Mouse (Mus musculus): Measurements from ENCODE around the gene Teddm1b. TPM values are rescaled to one million over a fixed set of nuclear protein-coding genes. Genes with fewer than 3 reads are reported as not detected.
A peak's percentile ranks its signal among the peaks of the same experiment; 100 is the strongest.

Gene Teddm1b
- polyA plus RNA-seq, 1 experiment from 2014 or later = 0.13 TPM

DNA sequence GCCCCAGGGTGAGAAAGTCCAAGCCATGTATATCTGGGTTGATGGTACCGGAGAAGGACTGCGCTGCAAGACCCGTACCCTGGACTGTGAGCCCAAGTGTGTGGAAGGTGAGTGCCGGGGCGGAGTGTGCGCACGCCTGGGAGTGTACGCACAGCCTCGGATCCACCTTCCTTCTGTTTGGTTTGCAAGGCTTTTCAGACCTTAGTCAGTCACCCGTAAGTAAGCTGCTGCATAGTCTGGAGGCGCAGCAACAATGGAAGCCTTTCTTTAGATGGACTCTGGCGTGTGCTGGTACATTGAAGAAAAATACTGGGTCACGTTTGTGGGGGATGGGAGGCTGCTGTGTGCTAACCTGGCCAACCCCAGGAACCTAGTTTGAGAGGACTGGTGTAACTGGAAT lies 28.9 kb downstream of the Teddm1b start:
- ATAC-seq (ENCODE audit: insufficient number of reproducible peaks, low FRiP score) = no peak
- Histone ChIP-seq H3K9ac (no peak overlapping the region), H3K4me1 (replicated peaks) (peaks cover 11% of the 10 kb centered on the region), H3K9me3 (replicated peaks) (no peaks in the 10 kb centered on the region), H3K27ac (ENCODE audit: poor library complexity, severe bottlenecking) (no peak overlapping the region), H3K27me3 (replicated peaks) (no peaks in the 10 kb centered on the region), H3K4me3 (no peak overlapping the region), H3K4me2 (no peak overlapping the region), H3K36me3 (peaks cover 52% of the 10 kb centered on the region)
- 95% methylated on average over 13 of the region's 13 CpGs for WGBS

DNA sequence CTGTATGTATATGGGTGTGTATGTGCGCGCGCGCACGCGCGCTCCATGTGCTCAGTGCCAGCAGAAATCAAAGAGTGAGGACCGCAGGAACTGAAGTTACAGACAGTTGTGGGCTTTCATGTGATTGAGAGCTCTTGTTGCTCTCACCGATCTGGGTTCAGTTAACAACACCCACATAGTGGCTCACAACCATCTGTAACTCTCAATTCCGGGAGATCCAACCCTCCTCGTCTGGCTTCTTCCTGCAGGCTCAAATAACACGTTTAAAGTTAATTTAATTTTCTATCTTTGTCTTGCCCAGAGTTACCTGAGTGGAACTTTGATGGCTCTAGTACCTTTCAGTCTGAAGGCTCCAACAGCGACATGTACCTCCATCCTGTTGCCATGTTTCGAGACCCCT lies 30.1 kb downstream of the Teddm1b start:
- Histone ChIP-seq H3K4me2 (no peak overlapping the region), H3K9ac (no peak overlapping the region), H3K9me3 (replicated peaks) (no peaks in the 10 kb centered on the region), H3K36me3 (peaks cover 64% of the 10 kb centered on the region), H3K27ac (ENCODE audit: poor library complexity, severe bottlenecking) (no peak overlapping the region), H3K4me3 (no peak overlapping the region), H3K4me1 (replicated peaks) (peaks cover 8% of the 10 kb centered on the region), H3K27me3 (replicated peaks) (no peaks in the 10 kb centered on the region)
- ATAC-seq (ENCODE audit: insufficient number of reproducible peaks, low FRiP score) = no peak
- WGBS = 95% methylated on average over 14 of the region's 14 CpGs

- H3K9ac ChIP-seq = no peak overlapping the region
- H3K9me3 ChIP-seq (replicated peaks) = no peaks in the 10 kb centered on the region
- no peaks in the 10 kb centered on the region for H3K27me3 ChIP-seq (replicated peaks)
- ATAC-seq (ENCODE audit: insufficient number of reproducible peaks, low FRiP score) = no peak
- no peak overlapping the region for H3K4me2 ChIP-seq
- peaks cover 8% of the 10 kb centered on the region for H3K4me1 ChIP-seq (replicated peaks)
- no peak overlapping the region for H3K27ac ChIP-seq (ENCODE audit: poor library complexity, severe bottlenecking)
- no peak overlapping the region for H3K4me3 ChIP-seq
- WGBS = 88% methylated on average over 3 of the region's 3 CpGs
- peaks cover 76% of the 10 kb centered on the region for H3K36me3 ChIP-seq
Measured at GRCm38 (mm10) chr1:153905884-153906283, 31.7 kb downstream of the Teddm1b start.

GRCm38 (mm10) chr1:153908208-153908607 lies 34.1 kb downstream of the Teddm1b start:
- Histone ChIP-seq H3K27me3 (replicated peaks) (no peaks in the 10 kb centered on the region), H3K4me1 (replicated peaks) (no peaks in the 10 kb centered on the region), H3K27ac (ENCODE audit: poor library complexity, severe bottlenecking) (no peak overlapping the region), H3K4me3 (no peak overlapping the region), H3K36me3 (peaks cover 70% of the 10 kb centered on the region), H3K9ac (no peak overlapping the region), H3K9me3 (replicated peaks) (no peaks in the 10 kb centered on the region), H3K4me2 (no peak overlapping the region)
- WGBS = 86% methylated on average over 6 of the region's 6 CpGs
- no peak for ATAC-seq (ENCODE audit: insufficient number of reproducible peaks, low FRiP score)

DNA sequence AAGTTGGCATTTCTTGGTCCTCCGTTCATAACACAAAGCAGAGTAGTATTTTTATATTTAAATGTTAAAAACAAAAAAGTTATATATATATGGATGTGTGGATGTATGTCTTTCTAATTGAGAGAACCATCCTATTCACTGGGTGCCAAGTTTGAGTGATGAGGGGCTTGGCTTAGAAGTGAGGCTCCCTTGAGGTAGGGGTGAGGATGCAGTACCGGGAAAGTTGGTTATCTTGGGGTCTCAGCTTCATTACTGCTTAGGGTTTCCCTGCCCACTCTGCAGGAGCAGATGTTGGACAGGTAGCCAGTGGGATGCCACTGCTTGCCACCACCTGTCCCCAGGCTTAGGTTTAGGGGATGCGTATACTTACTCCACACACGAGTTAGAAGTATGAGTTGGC lies 34.6 kb downstream of the Teddm1b start:
- no peaks in the 10 kb centered on the region for H3K4me1 ChIP-seq (replicated peaks)
- H3K27me3 ChIP-seq (replicated peaks) = no peaks in the 10 kb centered on the region
- peaks cover 65% of the 10 kb centered on the region for H3K36me3 ChIP-seq
- no peak overlapping the region for H3K4me2 ChIP-seq
- no peak for ATAC-seq (ENCODE audit: insufficient number of reproducible peaks, low FRiP score)
- WGBS = 82% methylated on average over 4 of the region's 4 CpGs
- H3K9ac ChIP-seq = no peak overlapping the region
- H3K4me3 ChIP-seq = no peak overlapping the region
- no peak overlapping the region for H3K27ac ChIP-seq (ENCODE audit: poor library complexity, severe bottlenecking)
- no peaks in the 10 kb centered on the region for H3K9me3 ChIP-seq (replicated peaks)

DNA sequence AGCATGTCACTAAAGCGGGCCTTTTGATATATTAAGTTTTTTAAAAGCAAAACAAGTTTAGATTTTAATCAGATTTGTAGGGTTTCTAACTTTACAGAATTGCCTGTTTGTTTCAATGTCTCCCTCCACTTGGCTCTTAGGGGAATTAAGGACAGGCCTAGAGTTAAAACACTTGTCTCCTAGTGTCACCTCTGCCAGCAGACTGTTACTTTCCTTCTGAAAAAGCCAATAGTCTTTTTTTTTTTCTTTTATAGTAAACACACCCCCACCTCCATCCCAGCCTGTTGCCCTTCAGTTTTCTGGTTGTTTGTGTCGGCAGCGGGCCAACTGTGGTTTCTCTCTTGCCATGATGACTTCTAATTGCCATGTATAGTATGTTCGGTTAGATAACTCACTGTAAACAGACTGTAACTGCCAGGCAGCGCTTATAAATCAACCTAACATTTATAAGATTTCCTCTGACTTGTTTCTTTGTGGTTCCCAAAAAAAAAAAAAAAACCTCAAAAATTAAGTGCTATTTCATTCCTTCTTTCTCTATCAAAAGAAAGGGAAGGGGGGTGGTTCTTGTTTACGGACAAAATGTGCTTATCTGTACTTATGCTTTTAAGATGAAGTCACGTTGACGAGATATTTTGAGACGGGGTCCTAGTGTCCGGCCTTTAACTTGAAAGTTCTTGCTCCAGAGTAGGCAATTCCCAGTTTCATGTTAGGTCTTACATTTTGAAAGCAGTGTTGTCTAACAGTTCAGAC lies 35.2 kb downstream of the Teddm1b start:
- H3K27me3 ChIP-seq (replicated peaks) = no peaks in the 10 kb centered on the region
- no peak overlapping the region for H3K27ac ChIP-seq (ENCODE audit: poor library complexity, severe bottlenecking)
- H3K9me3 ChIP-seq (replicated peaks) = no peaks in the 10 kb centered on the region
- no peak overlapping the region for H3K9ac ChIP-seq
- ATAC-seq (ENCODE audit: insufficient number of reproducible peaks, low FRiP score) = no peak
- peaks cover 58% of the 10 kb centered on the region for H3K36me3 ChIP-seq
- H3K4me1 ChIP-seq (replicated peaks) = no peaks in the 10 kb centered on the region
- H3K4me3 ChIP-seq = no peak overlapping the region
- no peak overlapping the region for H3K4me2 ChIP-seq
- 77% methylated on average over 10 of the region's 10 CpGs for WGBS

GRCm38 (mm10) chr1:153909963-153910291 lies 35.8 kb downstream of the Teddm1b start:
- Histone ChIP-seq H3K9ac (no peak overlapping the region), H3K9me3 (replicated peaks) (no peaks in the 10 kb centered on the region), H3K27ac (ENCODE audit: poor library complexity, severe bottlenecking) (no peak overlapping the region), H3K36me3 (peaks cover 53% of the 10 kb centered on the region), H3K27me3 (replicated peaks) (no peaks in the 10 kb centered on the region), H3K4me1 (replicated peaks) (no peaks in the 10 kb centered on the region), H3K4me3 (no peak overlapping the region), H3K4me2 (no peak overlapping the region)
- no peak for ATAC-seq (ENCODE audit: insufficient number of reproducible peaks, low FRiP score)
- 84% methylated on average over 9 of the region's 9 CpGs for WGBS

- no peak overlapping the region for H3K4me3 ChIP-seq
- H3K4me1 ChIP-seq (replicated peaks) = no peaks in the 10 kb centered on the region
- no peaks in the 10 kb centered on the region for H3K27me3 ChIP-seq (replicated peaks)
- no peaks in the 10 kb centered on the region for H3K9me3 ChIP-seq (replicated peaks)
- no peak for ATAC-seq (ENCODE audit: insufficient number of reproducible peaks, low FRiP score)
- peaks cover 48% of the 10 kb centered on the region for H3K36me3 ChIP-seq
- H3K27ac ChIP-seq (ENCODE audit: poor library complexity, severe bottlenecking) = no peak overlapping the region
- no peak overlapping the region for H3K4me2 ChIP-seq
- H3K9ac ChIP-seq = no peak overlapping the region
- WGBS = 82% methylated on average over 5 of the region's 5 CpGs
Measured at GRCm38 (mm10) chr1:153910423-153910822, 36.3 kb downstream of the Teddm1b start.

- WGBS = 88% methylated on average over 6 of the region's 6 CpGs
- H3K9me3 ChIP-seq (replicated peaks) = no peaks in the 10 kb centered on the region
- H3K27ac ChIP-seq (ENCODE audit: poor library complexity, severe bottlenecking) = no peak overlapping the region
- H3K27me3 ChIP-seq (replicated peaks) = no peaks in the 10 kb centered on the region
- no peak overlapping the region for H3K4me2 ChIP-seq
- no peak overlapping the region for H3K4me3 ChIP-seq
- H3K9ac ChIP-seq = no peak overlapping the region
- peaks cover 40% of the 10 kb centered on the region for H3K36me3 ChIP-seq
- no peaks in the 10 kb centered on the region for H3K4me1 ChIP-seq (replicated peaks)
- no peak for ATAC-seq (ENCODE audit: insufficient number of reproducible peaks, low FRiP score)
Measured at GRCm38 (mm10) chr1:153911276-153911795, 37.2 kb downstream of the Teddm1b start.

DNA sequence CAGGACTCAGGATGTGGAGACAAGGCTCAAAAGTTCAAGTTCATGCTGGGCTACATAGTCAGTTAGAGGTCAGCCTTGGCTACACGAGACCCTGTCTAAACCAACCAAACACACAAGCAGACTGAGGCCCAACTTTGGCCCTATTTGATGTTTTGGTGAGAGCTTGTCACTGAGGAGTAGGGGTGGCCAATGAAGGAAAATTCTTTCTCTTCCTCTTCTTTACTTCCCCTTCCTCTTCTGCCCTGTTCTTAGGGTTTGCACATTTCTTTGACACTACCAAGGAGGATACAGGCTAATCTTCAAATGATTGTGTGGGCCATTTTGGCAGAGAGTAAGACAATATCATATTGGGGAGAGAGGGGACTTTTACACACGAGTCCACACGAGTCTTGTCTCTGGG lies 39.7 kb downstream of the Teddm1b start:
- 73% methylated on average over 3 of the region's 3 CpGs for WGBS

DNA sequence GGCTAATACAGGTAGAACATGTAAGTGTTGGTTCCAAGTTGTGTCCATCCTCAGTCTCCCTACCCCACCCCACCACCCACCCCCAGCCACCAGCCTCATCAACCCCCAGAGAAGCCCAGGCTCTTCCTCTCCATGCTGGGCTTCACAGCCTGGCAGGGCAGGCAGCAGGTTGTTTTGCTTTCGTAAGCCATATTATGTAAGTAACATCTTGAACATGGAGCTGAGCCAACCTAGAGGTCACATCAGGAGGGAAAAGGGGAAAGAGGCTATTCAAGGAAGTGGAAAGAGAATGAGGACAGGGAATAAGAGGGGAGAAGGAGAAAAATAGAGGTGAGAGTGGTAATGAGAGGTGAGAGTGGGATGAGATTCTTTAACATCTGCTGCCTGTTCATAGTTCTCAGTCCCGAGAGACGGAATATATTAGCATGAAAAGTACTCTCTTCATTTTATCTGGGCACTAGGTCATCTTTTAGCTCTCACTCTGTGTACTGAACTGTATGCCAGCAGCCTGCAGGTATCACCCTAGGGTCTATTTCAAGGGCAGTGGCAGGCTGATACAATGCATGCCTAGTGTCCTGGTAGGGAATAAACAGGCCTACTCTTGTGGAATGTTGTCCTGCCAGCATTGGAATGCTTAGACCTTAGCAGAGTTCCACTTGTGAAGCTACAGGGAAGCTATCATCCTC lies 44.5 kb downstream of the Teddm1b start:
- no peaks in the 10 kb centered on the region for H3K27me3 ChIP-seq (replicated peaks)
- no peaks in the 10 kb centered on the region for H3K36me3 ChIP-seq
- 52% methylated on average over 3 of the region's 3 CpGs for WGBS
- H3K4me1 ChIP-seq (replicated peaks) = peaks cover 17% of the 10 kb centered on the region
- peak overlapping the region; percentile 12; the same call in 1 of the 2 replicates for H3K27ac ChIP-seq (ENCODE audit: poor library complexity, severe bottlenecking)
- no peak for ATAC-seq (ENCODE audit: insufficient number of reproducible peaks, low FRiP score)
- no peak overlapping the region for H3K4me3 ChIP-seq
- no peaks in the 10 kb centered on the region for H3K9me3 ChIP-seq (replicated peaks)
- H3K9ac ChIP-seq = no peak overlapping the region
- H3K4me2 ChIP-seq = no peak overlapping the region

More for the DNA sequence above, 39.7 kb downstream of the Teddm1b start:
- Histone ChIP-seq H3K27me3 (replicated peaks) (no peaks in the 10 kb centered on the region), H3K4me1 (replicated peaks) (peaks cover 4% of the 10 kb centered on the region), H3K9me3 (replicated peaks) (no peaks in the 10 kb centered on the region), H3K4me3 (no peak overlapping the region), H3K4me2 (no peak overlapping the region), H3K9ac (no peak overlapping the region), H3K36me3 (peaks cover 15% of the 10 kb centered on the region), H3K27ac (ENCODE audit: poor library complexity, severe bottlenecking) (no peak overlapping the region)
- no peak for ATAC-seq (ENCODE audit: insufficient number of reproducible peaks, low FRiP score)

All from heart, embryonic 12.5 days (tissue).